Mouse (Mus musculus): ENCODE data around the gene Eif5a2. TPM values are rescaled to one million over a fixed set of nuclear protein-coding genes. Genes with fewer than 3 reads are reported as not detected.

Eif5a2 gene
- total RNA-seq, 2 experiments from 2014 or later = 1.3 to 1.9 TPM

- DNase-seq = no peak
Observed at GRCm38 (mm10) chr3:28811441-28811840, 30.4 kb downstream of the Eif5a2 start.

GRCm38 (mm10) chr3:28814361-28814760 is 33.3 kb downstream of the Eif5a2 start:
- DNase-seq = peak in 1 of 2 experiments; percentile 7

GRCm38 (mm10) chr3:28816010-28816540 is 35.0 kb downstream of the Eif5a2 start:
- DNase-seq = no peak

GRCm38 (mm10) chr3:28826272-28826671 is 45.2 kb downstream of the Eif5a2 start:
- DNase-seq = no peak

GRCm38 (mm10) chr3:28827605-28828004 is 46.5 kb downstream of the Eif5a2 start:
- DNase-seq = no peak

GRCm38 (mm10) chr3:28829454-28829853 is 48.4 kb downstream of the Eif5a2 start:
- no peak for DNase-seq

GRCm38 (mm10) chr3:28836796-28837371 is 55.8 kb downstream of the Eif5a2 start:
- DNase-seq = no peak

GRCm38 (mm10) chr3:28841886-28842649 is 61.0 kb downstream of the Eif5a2 start:
- DNase-seq = no peak

- DNase-seq = no peak
Observed at GRCm38 (mm10) chr3:28843231-28843630, 62.2 kb downstream of the Eif5a2 start.

- DNase-seq = no peak
Observed at GRCm38 (mm10) chr3:28847115-28847514, 66.0 kb downstream of the Eif5a2 start.

Other genes with a start within 250 kb of the Eif5a2 start
- gene Slc2a2, start 83.4 kb upstream of the Eif5a2 start, total RNA-seq (2021) = not detected
- 100 to 1,000 TPM; 229 to 232 TPM for gene Rpl22l1, start 24.2 kb downstream of the Eif5a2 start, total RNA-seq (2021)
- under 1 TPM in 1 of 2 experiments, not detected in 1; 0.13 TPM for gene Gm1527, start 111.3 kb downstream of the Eif5a2 start, total RNA-seq (2021)